Mouse (Mus musculus) naive thymus-derived CD4-positive, alpha-beta T cell, adult 5 months (primary cell): ENCODE results near the gene Fbxo6. TPM values are rescaled to one million over a fixed set of nuclear protein-coding genes. Genes with fewer than 3 reads are reported as not detected.

ENCODE experiments used
- polyA plus RNA-seq: library from polyadenylated mRNA; unstranded; fragments of 100-300 nt; shearing (Covaris generic); gene quantifications from one replicate; pipeline ENCODE4 v1.2.1, GENCODE M21; 2017

Gene Fbxo6
- polyA plus RNA-seq = 18.9 TPM

GRCm38 (mm10) chr4:148151267-148152168, at the start of gene Fbxo6:
Fbxo6 (minus strand) TSS chr4:148152140.

GRCm38 (mm10) chr4:148160436-148161390, 8.8 kb upstream of the Fbxo6 start, which contains the start of the genes Fbxo44 and Fbxo2:
Fbxo44 (minus strand) TSS chr4:148160482.
Fbxo2 (plus strand) TSS chr4:148160621.

GRCm38 (mm10) chr4:148130561-148131413, 21.2 kb downstream of the Fbxo6 start, which contains the start of gene Draxin:
Draxin (minus strand) TSS chr4:148130698.

GRCm38 (mm10) chr4:148130133-148130532, 21.8 kb downstream of the Fbxo6 start, which contains the start of gene Mad2l2:
Mad2l2 (plus strand) TSS chr4:148130384.

Other genes with a start within 250 kb of the Fbxo6 start
- gene Mfn2, start 247.4 kb downstream of the Fbxo6 start, polyA plus RNA-seq = 34.7 TPM
- gene Plod1, start 215.4 kb downstream of the Fbxo6 start, polyA plus RNA-seq = 8.2 TPM
- 92.5 TPM for gene 2510039O18Rik, start 211.2 kb downstream of the Fbxo6 start, polyA plus RNA-seq
- gene Nppb, start 166.4 kb downstream of the Fbxo6 start, polyA plus RNA-seq = not detected
- gene Nppa, start 151.4 kb downstream of the Fbxo6 start, polyA plus RNA-seq = not detected
- gene Clcn6, start 113.3 kb downstream of the Fbxo6 start, polyA plus RNA-seq = 12.6 TPM
- gene Mthfr, start 113.1 kb downstream of the Fbxo6 start, polyA plus RNA-seq = 24.7 TPM
- 13.5 TPM for gene Agtrap, start 64.1 kb downstream of the Fbxo6 start, polyA plus RNA-seq
- gene Mad2l2, start 21.8 kb downstream of the Fbxo6 start, polyA plus RNA-seq = 38.1 TPM
- gene Draxin, start 21.4 kb downstream of the Fbxo6 start, polyA plus RNA-seq = not detected
- gene Fbxo44, start 8.3 kb upstream of the Fbxo6 start, polyA plus RNA-seq = 2.4 TPM
- not detected for gene Fbxo2, start 8.5 kb upstream of the Fbxo6 start, polyA plus RNA-seq
- gene Disp3, start 135.8 kb upstream of the Fbxo6 start, polyA plus RNA-seq = not detected